Mouse (Mus musculus): ENCODE data around the gene Myt1l.

Myt1l gene

GRCm38 (mm10) chr12:29528031-29528771, at the start of gene Myt1l:
Gene Myt1l (plus strand): TSS chr12:29528384.
- DNase-seq, result peak; percentile 62

GRCm38 (mm10) chr12:29486424-29487035, 41.7 kb upstream of the Myt1l start:
- DNase-seq, result no peak

- peak; percentile 79 for DNase-seq
These were observed 1.9 kb upstream of the Myt1l start for GRCm38 (mm10) chr12:29526236-29526644.

- peak; percentile 89 for DNase-seq
These were observed 979 bp upstream of the Myt1l start for GRCm38 (mm10) chr12:29527048-29527761.

GRCm38 (mm10) chr12:29530241-29530725, 2.1 kb downstream of the Myt1l start:
- DNase-seq, result peak; percentile 57

GRCm38 (mm10) chr12:29530823-29531222, 2.6 kb downstream of the Myt1l start:
- no peak for DNase-seq

- DNase-seq, result peak; percentile 74
These were observed 5.1 kb downstream of the Myt1l start for GRCm38 (mm10) chr12:29533071-29533876.

- no peak for DNase-seq
These were observed 6.1 kb downstream of the Myt1l start for GRCm38 (mm10) chr12:29534326-29534725.

- peak; percentile 64 for DNase-seq
These were observed 6.6 kb downstream of the Myt1l start for GRCm38 (mm10) chr12:29534761-29535300.

- peak; percentile 70 for DNase-seq
These were observed 9.7 kb downstream of the Myt1l start for GRCm38 (mm10) chr12:29537916-29538315.

- DNase-seq, result peak; percentile 60
These were observed 10.3 kb downstream of the Myt1l start for GRCm38 (mm10) chr12:29538456-29538855.

- DNase-seq, result no peak
These were observed 10.9 kb downstream of the Myt1l start for GRCm38 (mm10) chr12:29539106-29539505.

- no peak for DNase-seq
These were observed 12.6 kb downstream of the Myt1l start for GRCm38 (mm10) chr12:29540741-29541140.

- no peak for DNase-seq
These were observed 17.9 kb downstream of the Myt1l start for GRCm38 (mm10) chr12:29546073-29546472.

- peak; percentile 51 for DNase-seq
These were observed 18.9 kb downstream of the Myt1l start for GRCm38 (mm10) chr12:29547112-29547511.

GRCm38 (mm10) chr12:29547755-29548154, 19.6 kb downstream of the Myt1l start:
- DNase-seq, result peak; percentile 88

GRCm38 (mm10) chr12:29553138-29553537, 25.0 kb downstream of the Myt1l start:
- DNase-seq, result no peak

- no peak for DNase-seq
These were observed 27.5 kb downstream of the Myt1l start for GRCm38 (mm10) chr12:29555718-29556117.

- DNase-seq, result no peak
These were observed 28.2 kb downstream of the Myt1l start for GRCm38 (mm10) chr12:29556408-29556807.

- DNase-seq, result no peak
These were observed 28.7 kb downstream of the Myt1l start for GRCm38 (mm10) chr12:29556901-29557300.

GRCm38 (mm10) chr12:29559769-29560168, 31.6 kb downstream of the Myt1l start:
- no peak for DNase-seq

- no peak for DNase-seq
These were observed 33.0 kb downstream of the Myt1l start for GRCm38 (mm10) chr12:29561222-29561621.

All from cerebellum, adult 11-12 months (tissue).